Mouse (Mus musculus): ENCODE data around the gene Fbxw4.

The Fbxw4 gene

GRCm38 (mm10) chr19:45659738-45660502 is at the start of gene Fbxw4:
Gene Fbxw4 (minus strand): TSS chr19:45660312.
- DNase-seq (ENCODE audit: low spot score in 2 of 2), result peak; percentile 69 to 70

- DNase-seq (ENCODE audit: low spot score in 2 of 2), result no peak
These were observed 48.6 kb upstream of the Fbxw4 start for GRCm38 (mm10) chr19:45708704-45709103.

GRCm38 (mm10) chr19:45696281-45696600 is 36.1 kb upstream of the Fbxw4 start:
- peak in 1 of 2 experiments; percentile 19 for DNase-seq (ENCODE audit: low spot score in 2 of 2)

- DNase-seq (ENCODE audit: low spot score in 2 of 2), result peak in 1 of 2 experiments; percentile 23
These were observed 35.6 kb upstream of the Fbxw4 start for GRCm38 (mm10) chr19:45695496-45696280.

GRCm38 (mm10) chr19:45694056-45694455 is 33.9 kb upstream of the Fbxw4 start:
- no peak for DNase-seq (ENCODE audit: low spot score in 2 of 2)

GRCm38 (mm10) chr19:45692211-45692610 is 32.1 kb upstream of the Fbxw4 start:
- DNase-seq (ENCODE audit: low spot score in 2 of 2), result no peak

- DNase-seq (ENCODE audit: low spot score in 2 of 2), result no peak
These were observed 31.0 kb upstream of the Fbxw4 start for GRCm38 (mm10) chr19:45691001-45691535.

- no peak for DNase-seq (ENCODE audit: low spot score in 2 of 2)
These were observed 26.9 kb upstream of the Fbxw4 start for GRCm38 (mm10) chr19:45687001-45687400.

- no peak for DNase-seq (ENCODE audit: low spot score in 2 of 2)
These were observed 23.6 kb upstream of the Fbxw4 start for GRCm38 (mm10) chr19:45683676-45684075.

GRCm38 (mm10) chr19:45680495-45681130 is 20.5 kb upstream of the Fbxw4 start:
- DNase-seq (ENCODE audit: low spot score in 2 of 2), result no peak

GRCm38 (mm10) chr19:45676723-45677269 is 16.7 kb upstream of the Fbxw4 start:
- no peak for DNase-seq (ENCODE audit: low spot score in 2 of 2)

- DNase-seq (ENCODE audit: low spot score in 2 of 2), result no peak
These were observed 15.8 kb upstream of the Fbxw4 start for GRCm38 (mm10) chr19:45675720-45676581.

- no peak for DNase-seq (ENCODE audit: low spot score in 2 of 2)
These were observed 15.1 kb upstream of the Fbxw4 start for GRCm38 (mm10) chr19:45675196-45675595.

- DNase-seq (ENCODE audit: low spot score in 2 of 2), result no peak
These were observed 12.9 kb upstream of the Fbxw4 start for GRCm38 (mm10) chr19:45672971-45673370.

GRCm38 (mm10) chr19:45668986-45669385 is 8.9 kb upstream of the Fbxw4 start:
- no peak for DNase-seq (ENCODE audit: low spot score in 2 of 2)

GRCm38 (mm10) chr19:45663851-45664250 is 3.7 kb upstream of the Fbxw4 start:
- no peak for DNase-seq (ENCODE audit: low spot score in 2 of 2)

- DNase-seq (ENCODE audit: low spot score in 2 of 2), result no peak
These were observed 335 bp upstream of the Fbxw4 start for GRCm38 (mm10) chr19:45660503-45660790.

- DNase-seq (ENCODE audit: low spot score in 2 of 2), result peak in 1 of 2 experiments; percentile 10
These were observed 793 bp downstream of the Fbxw4 start for GRCm38 (mm10) chr19:45659301-45659737.

- no peak for DNase-seq (ENCODE audit: low spot score in 2 of 2)
These were observed 1.4 kb downstream of the Fbxw4 start for GRCm38 (mm10) chr19:45658556-45659268.

- no peak for DNase-seq (ENCODE audit: low spot score in 2 of 2)
These were observed 2.3 kb downstream of the Fbxw4 start for GRCm38 (mm10) chr19:45657828-45658227.
